Mouse (Mus musculus) lung, adult 2 months (tissue): ENCODE data around the gene Trpc2. TPM values are rescaled to one million over a fixed set of nuclear protein-coding genes. Genes with fewer than 3 reads are reported as not detected.

Experiments
- DNase-seq: peaks from one replicate; pipeline ENCODE4 v3.0.0; 2022
- H3K4me1 ChIP-seq: fragments of 200-500 bp; 2 replicates; pipeline ENCODE4 v1.6.1; 2011; ENCODE audit warnings: low read length; ENCODE audit not compliant: control insufficient read depth, insufficient read depth
- H3K4me3 ChIP-seq: fragments of 200-500 bp; replicated peaks from 2 replicates; pipeline ENCODE3; 2011; ENCODE audit warnings: low read depth, mild to moderate bottlenecking, control low read depth, low read length; ENCODE audit errors: extremely low read depth
- CTCF ChIP-seq: fragments of 200-500 bp; IDR thresholded peaks from 2 replicates; pipeline ENCODE4 v1.5.1; 2011; ENCODE audit warnings: mild to moderate bottlenecking, low read length, control low read depth; ENCODE audit not compliant: insufficient read depth
- POLR2A ChIP-seq: fragments of 200-500 bp; IDR thresholded peaks from 2 replicates; pipeline ENCODE4 v1.6.1; 2011; ENCODE audit warnings: low read depth, mild to moderate bottlenecking, control low read depth, low read length, borderline replicate concordance; ENCODE audit errors: extremely low read depth
- WGBS: fragments of 180-500 bp; shearing (Covaris S2); methylation state at CpG from one replicate; pipeline ENCODE4 v1.1.7; 2018; 5-methylcytosine and 5-hydroxymethylcytosine counted together
- polyA plus RNA-seq: library from polyadenylated mRNA; depleted of rRNA; stranded (reverse); fragments of >200 nt; gene quantifications from 2 replicates; pipeline ENCODE4 v1.2.3, GENCODE M21; 2012; rRNA removed

Trpc2 gene
- polyA plus RNA-seq, 1 experiment = not detected

DNA sequence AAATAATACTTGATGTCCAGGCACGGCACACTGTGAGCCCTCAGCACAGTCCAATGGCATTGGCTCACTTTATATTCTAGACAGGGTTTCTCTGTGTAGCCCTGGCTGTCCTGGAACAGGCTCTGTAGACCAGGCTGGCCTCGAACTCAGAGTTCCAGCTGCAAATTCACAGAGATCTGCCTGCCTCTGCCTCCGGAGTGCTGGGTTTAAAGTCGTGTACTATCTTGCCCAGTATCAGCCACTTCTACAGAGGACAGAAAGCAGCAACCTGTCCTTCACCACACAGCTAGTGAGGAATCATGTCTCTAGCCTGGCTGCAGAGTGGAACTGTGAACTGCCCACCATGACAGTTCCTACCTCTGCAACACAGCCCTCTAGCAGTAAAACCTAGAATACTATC is 26.8 kb downstream of the Trpc2 start:
- H3K4me3 ChIP-seq = no peak overlapping the region
- 80% methylated on average over 4 of the region's 4 CpGs for WGBS
- no peak for DNase-seq
- TF ChIP-seq POLR2A = no peak
- TF ChIP-seq CTCF = no peak
- no peaks in the 10 kb centered on the region for H3K4me1 ChIP-seq

GRCm38 (mm10) chr7:102113151-102113729 is 30.3 kb downstream of the Trpc2 start:
- 77% methylated on average over 45 of the region's 45 CpGs for WGBS
- H3K4me3 ChIP-seq = no peak overlapping the region

DNA sequence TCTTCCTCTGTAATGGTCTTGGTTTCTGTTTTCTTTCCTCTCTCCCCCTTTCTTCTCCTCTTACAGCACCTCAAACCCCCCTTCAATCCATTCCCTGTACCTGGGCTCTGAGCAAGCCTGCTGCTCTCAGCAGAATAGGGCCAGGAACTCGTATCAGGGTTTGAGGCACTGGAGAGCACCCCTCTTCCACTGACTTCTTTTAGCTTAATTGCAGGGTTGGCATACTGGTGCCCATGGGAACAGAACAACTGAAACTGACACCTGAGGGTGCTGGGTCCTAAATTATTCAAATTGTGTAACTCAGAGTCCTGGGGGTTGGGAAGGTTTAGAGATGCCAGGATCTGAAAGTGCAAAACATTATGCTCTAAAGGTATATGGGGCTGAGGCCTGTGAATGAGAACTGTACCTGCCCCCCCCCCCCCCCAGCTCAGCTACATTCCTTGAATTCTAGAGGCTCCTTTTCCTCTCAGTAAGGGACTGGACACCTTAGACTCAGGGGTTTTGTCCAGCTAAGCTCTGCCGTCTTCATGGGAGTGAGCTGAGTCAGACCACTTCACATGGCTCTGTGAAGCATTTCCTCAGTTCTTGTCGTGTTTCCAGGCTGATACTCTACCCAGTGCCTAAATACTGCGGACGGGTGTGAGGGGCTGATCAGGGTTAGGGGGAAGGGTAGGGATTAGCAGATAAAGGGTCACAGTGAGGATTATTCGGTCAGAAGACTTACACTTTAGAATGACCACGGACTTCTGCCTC is 33.8 kb downstream of the Trpc2 start, which contains the start of gene Chrna10:
Gene Chrna10, minus strand, starts transcription at position 250 of the 753 bp plus-strand sequence.
- no peaks in the 10 kb centered on the region for H3K4me1 ChIP-seq
- DNase-seq = no peak
- no peak within 1 kb of the TSS for H3K4me3 ChIP-seq
- TF ChIP-seq POLR2A = no peak
- TF ChIP-seq CTCF = no peak
- 39% methylated on average over 7 of the region's 7 CpGs for WGBS

More at GRCm38 (mm10) chr7:102113151-102113729, 30.3 kb downstream of the Trpc2 start:
- DNase-seq = no peak
- H3K4me1 ChIP-seq = no peaks in the 10 kb centered on the region
- TF ChIP-seq CTCF = no peak
- no peak for TF ChIP-seq POLR2A

DNA sequence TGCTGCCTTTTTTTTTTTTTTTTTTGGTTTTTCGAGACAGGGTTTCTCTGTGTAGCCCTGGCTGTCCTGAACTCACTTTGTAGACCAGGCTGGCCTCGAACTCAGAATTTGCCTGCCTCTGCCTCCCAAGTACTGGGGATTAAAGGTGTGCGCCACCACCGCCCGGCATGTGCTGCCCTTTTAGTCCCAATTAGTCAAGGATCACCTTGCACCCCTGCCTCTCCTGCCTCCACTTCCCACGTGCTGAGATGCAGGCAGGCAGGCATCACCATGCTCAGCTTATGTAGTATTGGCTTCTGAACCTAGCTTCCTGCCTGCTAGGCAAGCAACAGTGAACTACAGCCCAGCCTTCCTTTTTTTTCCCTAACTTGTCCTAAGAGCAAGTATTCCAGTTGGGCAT is 34.5 kb downstream of the Trpc2 start:
- no peak overlapping the region for H3K4me3 ChIP-seq
- 62% methylated on average over 6 of the region's 6 CpGs for WGBS

DNA sequence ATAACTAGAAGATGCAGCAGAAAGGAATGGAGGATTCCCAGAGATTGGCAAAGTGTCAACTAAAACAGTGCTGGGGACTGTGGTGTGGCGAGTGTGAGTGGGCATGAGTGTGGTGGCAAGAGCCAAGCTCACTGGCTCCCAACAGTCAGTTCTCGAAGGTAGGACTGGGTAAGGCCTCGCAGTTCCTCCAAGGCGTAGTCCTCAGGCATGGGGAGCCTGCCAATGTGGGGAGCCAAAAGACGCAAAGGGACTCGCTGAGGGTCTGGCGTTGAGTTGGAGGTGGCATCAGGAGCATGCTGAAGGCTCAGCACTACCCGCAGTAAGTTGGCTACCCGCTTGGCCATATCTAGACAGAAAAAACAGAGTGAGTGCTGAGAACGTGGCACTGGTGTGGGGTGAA is 37.4 kb downstream of the Trpc2 start:
- DNase-seq = no peak
- 91% methylated on average over 10 of the region's 10 CpGs for WGBS

More for the DNA sequence above, 34.5 kb downstream of the Trpc2 start:
- DNase-seq = no peak
- no peaks in the 10 kb centered on the region for H3K4me1 ChIP-seq
- TF ChIP-seq CTCF = no peak
- TF ChIP-seq POLR2A = no peak

DNA sequence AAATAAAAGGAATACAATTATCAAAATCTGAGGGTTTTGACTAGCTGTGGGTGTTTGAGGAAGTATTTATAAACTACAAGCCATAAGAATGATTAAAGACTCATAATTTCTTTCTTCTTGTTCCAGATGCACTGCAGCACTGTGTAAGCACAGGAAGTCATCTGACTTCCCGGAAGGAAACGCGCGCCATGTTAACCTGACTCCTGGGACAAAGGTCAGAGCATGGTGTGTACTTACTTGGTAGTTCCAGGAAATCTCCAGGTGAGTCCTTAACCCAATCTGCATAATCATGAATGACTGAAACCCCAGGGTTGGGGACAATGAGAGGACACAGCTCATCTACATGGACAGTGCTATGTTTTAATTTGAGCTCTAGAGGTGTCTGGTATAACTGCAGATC is 49.5 kb downstream of the Trpc2 start:
- DNase-seq = no peak
- TF ChIP-seq POLR2A (no peak), CTCF (no peak)
- 50% methylated on average over 4 of the region's 4 CpGs for WGBS
- H3K4me1 ChIP-seq = no peaks in the 10 kb centered on the region
- H3K4me3 ChIP-seq = no peak overlapping the region

More for the DNA sequence above, 37.4 kb downstream of the Trpc2 start:
- H3K4me1 ChIP-seq = no peaks in the 10 kb centered on the region
- H3K4me3 ChIP-seq = no peak overlapping the region
- no peak for TF ChIP-seq POLR2A
- no peak for TF ChIP-seq CTCF

- WGBS = 93% methylated on average over 1 of the region's 1 CpGs
- TF ChIP-seq POLR2A (no peak), CTCF (peak; percentile 42; the same call in 1 of the 2 replicates)
- Histone ChIP-seq H3K4me1 (no peaks in the 10 kb centered on the region), H3K4me3 (no peak overlapping the region)
- no peak for DNase-seq
These were observed 54.5 kb downstream of the Trpc2 start for GRCm38 (mm10) chr7:102137464-102137863.

DNA sequence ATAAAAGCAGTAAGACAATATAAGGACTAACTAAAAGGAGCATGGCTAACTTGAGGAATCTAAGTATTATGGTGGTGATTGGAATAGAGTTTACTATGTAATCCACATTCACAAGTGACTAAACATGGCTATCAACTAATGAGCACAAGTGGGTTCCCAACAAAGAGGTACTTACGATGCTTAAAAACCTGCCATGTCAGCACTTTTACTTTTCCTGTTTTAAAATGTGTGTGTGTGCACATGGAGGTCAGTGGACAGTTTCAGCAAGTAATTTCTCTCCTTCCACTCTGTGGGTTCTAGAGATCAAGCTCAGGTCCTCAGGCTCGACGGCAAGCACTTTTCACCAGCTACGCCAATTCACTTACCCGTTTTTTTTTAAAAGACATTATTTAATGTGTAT is 55.0 kb downstream of the Trpc2 start:
- WGBS = 93% methylated on average over 5 of the region's 5 CpGs
- Histone ChIP-seq H3K4me3 (no peak overlapping the region), H3K4me1 (no peaks in the 10 kb centered on the region)
- TF ChIP-seq POLR2A = no peak
- TF ChIP-seq CTCF = no peak
- DNase-seq = no peak

Other genes with a start within 250 kb of the Trpc2 start
- gene Inppl1, start 244.9 kb upstream of the Trpc2 start, polyA plus RNA-seq = 84.3 TPM in 2 replicates
- gene Folr2, start 225.9 kb upstream of the Trpc2 start, polyA plus RNA-seq = 11.8 and 12.6 TPM in 2 replicates
- 21.1 and 36.2 TPM in 2 replicates for gene Anapc15, start 219.4 kb upstream of the Trpc2 start, polyA plus RNA-seq
- 0.67 and 1.2 TPM in 2 replicates for gene Folr1, start 212.3 kb upstream of the Trpc2 start, polyA plus RNA-seq
- gene Lamtor1, start 177.2 kb upstream of the Trpc2 start, polyA plus RNA-seq = 171 and 205 TPM in 2 replicates
- gene Tomt, start 176.8 kb upstream of the Trpc2 start, polyA plus RNA-seq = 0.06 TPM in 1 of 2 replicates, not detected in the other
- gene Lrrc51, start 149.2 kb upstream of the Trpc2 start, polyA plus RNA-seq = 28.9 and 36.5 TPM in 2 replicates
- 80.1 and 93.4 TPM in 2 replicates for gene Numa1, start 149.0 kb upstream of the Trpc2 start, polyA plus RNA-seq
- gene Il18bp, start 64.4 kb upstream of the Trpc2 start, polyA plus RNA-seq = 11.4 and 12.0 TPM in 2 replicates
- 20.5 and 31.9 TPM in 2 replicates for gene Rnf121, start 17.6 kb upstream of the Trpc2 start, polyA plus RNA-seq
- 14.8 and 18.9 TPM in 2 replicates for gene Xndc1, start 17.6 kb upstream of the Trpc2 start, polyA plus RNA-seq
- gene Xntrpc, start 17.4 kb upstream of the Trpc2 start, polyA plus RNA-seq = 3.0 and 3.5 TPM in 2 replicates
- gene Art1, start 18.6 kb downstream of the Trpc2 start, polyA plus RNA-seq = 7.3 and 15.7 TPM in 2 replicates
- gene Art5, start 26.4 kb downstream of the Trpc2 start, polyA plus RNA-seq = 0.27 and 1.2 TPM in 2 replicates
- 1.6 and 1.9 TPM in 2 replicates for gene Chrna10, start 33.7 kb downstream of the Trpc2 start, polyA plus RNA-seq
- gene Nup98, start 127.1 kb downstream of the Trpc2 start, polyA plus RNA-seq = 14.2 and 17.8 TPM in 2 replicates
- gene Pgap2, start 127.1 kb downstream of the Trpc2 start, polyA plus RNA-seq = 147 and 180 TPM in 2 replicates
- gene Rhog, start 172.9 kb downstream of the Trpc2 start, polyA plus RNA-seq = 101 and 113 TPM in 2 replicates
- gene Stim1, start 184.7 kb downstream of the Trpc2 start, polyA plus RNA-seq = 74.0 and 78.7 TPM in 2 replicates